Mouse (Mus musculus) spleen, adult 2 months (tissue): ENCODE measurements around the gene Cenpi. TPM values are rescaled to one million over a fixed set of nuclear protein-coding genes. Genes with fewer than 3 reads are reported as not detected.

Experiments used
- DNase-seq, 2 experiments: peaks; one replicate each; pipeline versions ENCODE4 v3.0.0 to v3.0.0-alpha.2; 2012 to 2021; ENCODE audit warnings: low spot score in 2 of 2, low read depth in 1 of 2
- H3K27ac ChIP-seq: fragments of 200-500 bp; 2 replicates; pipeline ENCODE4 v1.5.1; 2012; ENCODE audit warnings: low read length, inconsistent platforms; ENCODE audit not compliant: insufficient read depth
- H3K27me3 ChIP-seq: fragments of 200-500 bp; 2 replicates; pipeline ENCODE4 v1.6.1; 2012; ENCODE audit warnings: mild to moderate bottlenecking, moderate library complexity, low read length, inconsistent platforms; ENCODE audit not compliant: control insufficient read depth, insufficient read depth
- H3K36me3 ChIP-seq: fragments of 200-500 bp; 2 replicates; pipeline ENCODE4 v1.6.1; 2012; ENCODE audit warnings: mild to moderate bottlenecking, low read length, inconsistent platforms; ENCODE audit not compliant: control insufficient read depth, insufficient read depth
- H3K4me1 ChIP-seq: fragments of 200-500 bp; 2 replicates; pipeline ENCODE4 v1.6.1; 2011; ENCODE audit warnings: inconsistent platforms; ENCODE audit not compliant: control insufficient read depth, insufficient read depth, insufficient read length
- H3K4me3 ChIP-seq: fragments of 200-500 bp; 2 replicates; pipeline ENCODE4 v1.5.1; 2011; ENCODE audit warnings: mild to moderate bottlenecking, inconsistent platforms; ENCODE audit not compliant: insufficient read depth, insufficient read length; ENCODE audit errors: extremely low read depth
- CTCF ChIP-seq: fragments of 200-500 bp; IDR thresholded peaks from 2 replicates; pipeline ENCODE4 v1.5.1; 2011; ENCODE audit warnings: mild to moderate bottlenecking, inconsistent platforms; ENCODE audit not compliant: insufficient read depth, insufficient read length, insufficient replicate concordance; ENCODE audit errors: extremely low read depth
- POLR2A ChIP-seq: fragments of 200-500 bp; IDR thresholded peaks from 2 replicates; pipeline ENCODE4 v1.6.1; 2011; ENCODE audit warnings: low read depth, low read length, inconsistent platforms
- WGBS: fragments of 180-500 bp; shearing (Covaris S2); methylation state at CpG from one replicate; pipeline ENCODE4 v1.1.7; 2018; 5-methylcytosine and 5-hydroxymethylcytosine counted together
- polyA plus RNA-seq: library from polyadenylated mRNA; depleted of rRNA; stranded (reverse); fragments of >200 nt; gene quantifications from 2 replicates; pipeline ENCODE4 v1.2.3, GENCODE M21; 2012; rRNA removed

Cenpi gene
- polyA plus RNA-seq, result 0.53 and 0.76 TPM in 2 replicates

GRCm38 (mm10) chrX:134307534-134308274 is at the start of gene Cenpi:
Cenpi (plus strand) TSS chrX:134308084.
- TF ChIP-seq POLR2A (peak; percentile 29; the same call in 1 of the 2 replicates), CTCF (no peak)
- peak; percentile 73 to 82 for DNase-seq
- peak within 1 kb of the TSS; percentile 86 for H3K27ac ChIP-seq
- whole genome bisulfite sequencing, result 32% methylated on average over 36 of the region's 36 CpGs
- H3K4me3 ChIP-seq, result peak within 1 kb of the TSS; percentile 55
- H3K36me3 ChIP-seq, result no peaks in the 10 kb centered on the region
- no peaks in the 10 kb centered on the region for H3K27me3 ChIP-seq
- H3K4me1 ChIP-seq, result 0 out of 2 replicates have a peak, but pooled peaks cover 2% of the 10 kb centered on the region

GRCm38 (mm10) chrX:134261191-134261590 is 46.7 kb upstream of the Cenpi start:
- 81% methylated on average over 5 of the region's 5 CpGs for WGBS
- Histone ChIP-seq H3K27ac (no peak overlapping the region), H3K4me3 (no peak overlapping the region), H3K27me3 (no peaks in the 10 kb centered on the region), H3K4me1 (no peaks in the 10 kb centered on the region), H3K36me3 (peaks cover 12% of the 10 kb centered on the region)
- TF ChIP-seq CTCF (no peak), POLR2A (no peak)
- no peak for DNase-seq

- no peak for TF ChIP-seq CTCF
- TF ChIP-seq POLR2A, result no peak
- Histone ChIP-seq H3K36me3 (peaks cover 12% of the 10 kb centered on the region), H3K27ac (no peak overlapping the region), H3K4me1 (no peaks in the 10 kb centered on the region), H3K4me3 (no peak overlapping the region), H3K27me3 (no peaks in the 10 kb centered on the region)
- DNase-seq, result no peak
- WGBS, result 89% methylated on average over 11 of the region's 11 CpGs
Observed at GRCm38 (mm10) chrX:134262129-134262528, 45.8 kb upstream of the Cenpi start.

- no peaks in the 10 kb centered on the region for H3K36me3 ChIP-seq
- 46% methylated on average over 6 of the region's 6 CpGs for WGBS
- H3K27ac ChIP-seq, result no peak overlapping the region
- TF ChIP-seq CTCF, result no peak
- no peak for TF ChIP-seq POLR2A
- peaks cover 4% of the 10 kb centered on the region; the same call in 1 of the 2 replicates for H3K4me1 ChIP-seq
- no peak for DNase-seq
- H3K27me3 ChIP-seq, result no peaks in the 10 kb centered on the region
- no peak overlapping the region for H3K4me3 ChIP-seq
Observed at GRCm38 (mm10) chrX:134275715-134276114, 32.2 kb upstream of the Cenpi start.

GRCm38 (mm10) chrX:134276275-134277160 is 31.4 kb upstream of the Cenpi start, which contains the start of gene Trmt2b:
Trmt2b (minus strand) TSS chrX:134276984.
- TF ChIP-seq POLR2A, result no peak
- no peak for TF ChIP-seq CTCF
- Histone ChIP-seq H3K27me3 (no peaks in the 10 kb centered on the region), H3K4me1 (peaks cover 4% of the 10 kb centered on the region; the same call in 1 of the 2 replicates), H3K27ac (peak within 1 kb of the TSS; percentile 66), H3K36me3 (no peaks in the 10 kb centered on the region), H3K4me3 (peak within 1 kb of the TSS; percentile 69)
- DNase-seq, result peak; percentile 19 to 62
- WGBS, result 19% methylated on average over 26 of the region's 26 CpGs

- no peak for DNase-seq
- Histone ChIP-seq H3K27ac (no peak overlapping the region), H3K27me3 (no peaks in the 10 kb centered on the region), H3K4me1 (peaks cover 3% of the 10 kb centered on the region; the same call in 1 of the 2 replicates), H3K4me3 (no peak overlapping the region), H3K36me3 (no peaks in the 10 kb centered on the region)
- 87% methylated on average over 3 of the region's 3 CpGs for WGBS
- no peak for TF ChIP-seq POLR2A
- TF ChIP-seq CTCF, result no peak
Observed at GRCm38 (mm10) chrX:134280531-134280930, 27.4 kb upstream of the Cenpi start.
